17 mouse cellular contexts compared by ENCODE assay signal in the genomic region with DNA sequence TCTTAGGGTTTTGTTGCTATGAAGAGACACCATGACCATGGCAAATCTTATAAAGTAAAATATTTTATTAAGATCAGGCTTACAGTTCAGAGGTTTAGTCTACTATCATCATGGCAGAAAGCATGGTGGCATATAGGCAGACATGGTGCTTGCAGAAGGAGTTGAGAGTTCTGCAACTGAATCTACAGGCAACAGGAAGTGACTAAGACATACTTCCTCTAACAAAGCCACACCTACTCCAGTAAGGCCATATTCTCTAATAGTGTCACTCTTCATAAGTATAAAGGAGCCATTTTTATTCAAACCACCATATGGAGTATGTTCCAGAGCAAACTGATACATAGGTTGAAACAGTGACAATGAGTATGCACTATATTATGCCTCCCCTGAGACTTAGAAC.
"Had no signal": no experiment of that assay in that cellular context is flagged by ENCODE, and none has a peak within 500 bp of the region (broad histone marks: within the 10 kb centered on the region; RNA-seq: fewer than 3 reads in every experiment).

No protein-coding gene starts in this region.

- DNase-seq: left cerebral cortex, postnatal 4 days; liver; liver, embryonic 13.5 days; liver, postnatal 0 days; lung, adult 18-20 months; lung, adult 2 months; lung, embryonic 14.5 days; lung, postnatal 10 days; lung, postnatal 14 days; lung, postnatal 36 days; lung, postnatal 4 days; midbrain, embryonic 14.5 days had no signal

- ATAC-seq: liver, embryonic 12.5 days; liver, postnatal 0 days; lung, postnatal 0 days; midbrain, embryonic 13.5 days; midbrain, embryonic 15.5 days; midbrain, embryonic 16.5 days had no signal
